Mouse (Mus musculus) stomach, embryonic 14.5 days (tissue): Measurements from ENCODE around the gene Spaca6. TPM values are rescaled to one million over a fixed set of nuclear protein-coding genes. Genes with fewer than 3 reads are reported as not detected.

Experiments
- ATAC-seq: fragments of 200-750 bp; cut with Nextera tagmentation; 2 replicates; pipeline ENCODE4 v1.8.0; 2017; ENCODE audit warnings: low read depth, moderate TSS enrichment; ENCODE audit not compliant: insufficient number of reproducible peaks, insufficient read depth, low FRiP score
- H3K27ac ChIP-seq: fragments of 300-500 bp; sonication (generic); 2 replicates; pipeline ENCODE4 v1.5.1; 2014; ENCODE audit warnings: mild to moderate bottlenecking, low read length, moderate library complexity, mixed read lengths
- H3K27me3 ChIP-seq: fragments of 300-500 bp; sonication (generic); 2 replicates; pipeline ENCODE4 v1.6.1; 2014; ENCODE audit warnings: low read length, control low read depth, mixed read lengths; ENCODE audit not compliant: control insufficient read depth, insufficient read depth
- H3K36me3 ChIP-seq: fragments of 300-500 bp; sonication (generic); 2 replicates; pipeline ENCODE4 v1.6.1; 2014; ENCODE audit warnings: mild to moderate bottlenecking, control low read depth, low read length, moderate library complexity, mixed read lengths; ENCODE audit not compliant: control insufficient read depth, insufficient read depth
- H3K4me1 ChIP-seq: fragments of 300-500 bp; sonication (generic); 2 replicates; pipeline ENCODE4 v1.6.1; 2014; ENCODE audit warnings: low read length, control low read depth, mixed read lengths; ENCODE audit not compliant: control insufficient read depth, insufficient read depth
- H3K4me2 ChIP-seq: fragments of 300-500 bp; sonication (generic); replicated peaks from 2 replicates; pipeline ENCODE4 v1.6.1; 2014; ENCODE audit warnings: low read depth, low read length, control low read depth
- H3K4me3 ChIP-seq: fragments of 300-500 bp; sonication (generic); 2 replicates; pipeline ENCODE4 v1.5.1; 2014; ENCODE audit warnings: low read depth, low read length, control low read depth
- H3K9ac ChIP-seq: fragments of 300-500 bp; sonication (generic); replicated peaks from 2 replicates; pipeline ENCODE4 v1.6.1; 2014; ENCODE audit warnings: low read depth, mild to moderate bottlenecking, control low read depth, low read length, moderate library complexity, mixed read lengths
- H3K9me3 ChIP-seq: fragments of 300-500 bp; sonication (generic); 2 replicates; pipeline ENCODE4 v1.6.1; 2016; ENCODE audit warnings: low read depth, low read length, control low read depth; ENCODE audit not compliant: control insufficient read depth
- WGBS: fragments of 180-500 bp; shearing (Covaris S2); extraction: QIAGEN DNeasy Blood & Tissue Kit; methylation state at CpG from one replicate; pipeline ENCODE4 v1.1.7; 2014; 5-methylcytosine and 5-hydroxymethylcytosine counted together
- polyA plus RNA-seq: library from polyadenylated mRNA; unstranded; fragments of >200 nt; fragmentation: Nextera tagmentation; extraction: Ambion mirVana; gene quantifications from 2 replicates; pipeline ENCODE4 v1.2.1, GENCODE M21; 2014

Gene Spaca6
- polyA plus RNA-seq, 1 experiment from 2014 or later: 40.9 TPM

DNA sequence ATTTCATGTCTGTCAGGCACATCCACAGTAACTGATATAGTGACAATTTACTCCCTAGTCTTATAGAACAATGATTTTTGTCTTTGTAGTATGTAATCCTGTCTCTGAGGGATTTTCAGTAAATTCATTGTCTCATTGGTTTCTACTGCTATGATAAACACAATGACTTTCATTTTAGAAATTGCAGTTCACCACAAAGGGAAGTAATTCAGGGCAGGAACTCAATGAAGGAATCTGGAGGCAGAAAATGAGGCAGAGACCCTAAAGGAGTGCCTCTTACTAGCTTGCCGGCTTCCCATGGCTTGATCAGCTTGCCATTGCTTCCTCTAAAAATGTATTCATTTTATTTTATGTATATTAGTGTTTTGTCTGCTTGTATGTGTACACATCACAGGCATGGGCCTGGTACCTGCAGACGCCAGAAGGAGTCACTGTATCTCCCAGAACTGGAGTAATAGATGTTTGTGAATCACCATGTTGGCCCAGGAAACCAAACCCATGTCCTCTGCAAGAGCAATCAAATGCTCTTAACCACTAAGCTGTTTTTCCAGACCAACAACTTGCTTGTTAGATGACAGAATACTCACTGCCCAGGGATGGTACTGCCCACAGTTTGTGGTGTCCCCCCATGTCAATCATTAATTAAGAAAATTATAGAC lies 44.1 kb downstream of the Spaca6 start:
- no peaks in the 10 kb centered on the region for H3K27me3 ChIP-seq
- no peaks in the 10 kb centered on the region for H3K9me3 ChIP-seq
- H3K4me1 ChIP-seq: no peaks in the 10 kb centered on the region
- H3K36me3 ChIP-seq: no peaks in the 10 kb centered on the region
- ATAC-seq: no peak
- H3K4me3 ChIP-seq: no peak overlapping the region
- no peak overlapping the region for H3K27ac ChIP-seq
- H3K4me2 ChIP-seq: no peak overlapping the region
- WGBS: 85% methylated on average over 2 of the region's 2 CpGs
- H3K9ac ChIP-seq: no peak overlapping the region

DNA sequence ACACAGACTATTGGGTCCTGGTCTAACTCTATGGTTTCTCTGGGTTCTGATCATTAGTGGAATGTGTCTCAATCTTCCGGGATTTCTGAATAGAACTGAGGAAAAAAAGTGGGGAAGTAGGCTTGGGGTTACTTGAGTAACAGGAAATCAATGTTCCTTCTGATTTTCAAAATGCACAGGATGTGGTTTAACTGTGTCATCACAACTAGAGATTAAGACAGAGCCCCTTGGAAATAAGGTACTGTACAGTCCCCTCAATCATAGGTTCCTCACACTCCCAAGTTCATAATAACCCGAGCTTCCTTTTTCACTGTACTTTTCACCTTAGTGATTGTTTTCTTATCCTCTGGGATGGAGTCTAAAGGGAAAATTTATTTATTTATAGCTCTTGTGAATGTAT lies 44.7 kb downstream of the Spaca6 start:
- Histone ChIP-seq H3K36me3 (no peaks in the 10 kb centered on the region), H3K9me3 (no peaks in the 10 kb centered on the region), H3K9ac (no peak overlapping the region), H3K4me3 (no peak overlapping the region), H3K27ac (no peak overlapping the region), H3K27me3 (no peaks in the 10 kb centered on the region), H3K4me2 (no peak overlapping the region), H3K4me1 (no peaks in the 10 kb centered on the region)
- 91% methylated on average over 2 of the region's 2 CpGs for WGBS
- ATAC-seq: no peak

DNA sequence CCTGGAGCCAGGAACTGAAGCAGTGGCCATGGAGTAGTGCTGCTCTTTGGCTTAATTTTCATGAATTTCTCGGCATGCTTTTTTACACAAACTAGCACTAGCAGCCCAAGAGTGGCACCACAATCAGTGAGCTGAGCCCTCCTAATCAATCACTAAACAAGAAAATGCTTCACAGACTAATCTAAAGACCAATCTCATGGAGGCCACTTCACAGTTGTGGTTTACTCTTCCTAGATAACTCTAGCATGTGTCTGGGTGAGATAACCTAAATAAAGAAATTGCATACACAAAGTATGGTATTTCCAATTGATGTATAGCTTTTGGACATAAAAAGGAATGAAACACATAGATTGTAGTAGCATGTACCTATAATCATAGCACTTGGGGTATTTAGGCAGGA lies 52.4 kb downstream of the Spaca6 start:
- Histone ChIP-seq H3K27ac (no peak overlapping the region), H3K4me1 (no peaks in the 10 kb centered on the region), H3K4me3 (no peak overlapping the region), H3K9ac (no peak overlapping the region), H3K27me3 (no peaks in the 10 kb centered on the region), H3K36me3 (no peaks in the 10 kb centered on the region), H3K9me3 (no peaks in the 10 kb centered on the region), H3K4me2 (no peak overlapping the region)
- ATAC-seq: no peak
- WGBS: 85% methylated on average over 1 of the region's 1 CpGs

DNA sequence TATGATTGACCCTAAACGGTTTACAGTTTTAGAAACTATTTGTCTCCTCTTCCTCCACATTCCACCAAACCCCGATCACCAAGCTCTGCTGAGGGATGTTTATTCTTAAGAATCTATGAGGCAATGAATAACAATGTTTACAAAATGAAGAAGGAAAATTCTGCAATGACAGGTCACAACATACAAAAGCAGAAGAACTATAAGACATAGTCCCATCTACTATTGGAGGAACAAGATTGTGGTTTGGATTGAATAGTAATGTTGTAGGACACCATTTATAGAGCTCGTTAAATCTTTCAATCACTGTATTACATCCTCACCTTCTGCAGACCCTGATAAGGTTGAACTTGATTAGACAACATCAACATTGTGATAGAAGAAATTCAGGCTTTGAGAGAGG lies 55.7 kb downstream of the Spaca6 start:
- no peaks in the 10 kb centered on the region for H3K4me1 ChIP-seq
- no peaks in the 10 kb centered on the region for H3K9me3 ChIP-seq
- no peak overlapping the region for H3K4me3 ChIP-seq
- H3K27ac ChIP-seq: no peak overlapping the region
- H3K27me3 ChIP-seq: no peaks in the 10 kb centered on the region
- no peak overlapping the region for H3K4me2 ChIP-seq
- ATAC-seq: no peak
- no peak overlapping the region for H3K9ac ChIP-seq
- 64% methylated on average over 3 of the region's 3 CpGs for WGBS
- H3K36me3 ChIP-seq: no peaks in the 10 kb centered on the region

DNA sequence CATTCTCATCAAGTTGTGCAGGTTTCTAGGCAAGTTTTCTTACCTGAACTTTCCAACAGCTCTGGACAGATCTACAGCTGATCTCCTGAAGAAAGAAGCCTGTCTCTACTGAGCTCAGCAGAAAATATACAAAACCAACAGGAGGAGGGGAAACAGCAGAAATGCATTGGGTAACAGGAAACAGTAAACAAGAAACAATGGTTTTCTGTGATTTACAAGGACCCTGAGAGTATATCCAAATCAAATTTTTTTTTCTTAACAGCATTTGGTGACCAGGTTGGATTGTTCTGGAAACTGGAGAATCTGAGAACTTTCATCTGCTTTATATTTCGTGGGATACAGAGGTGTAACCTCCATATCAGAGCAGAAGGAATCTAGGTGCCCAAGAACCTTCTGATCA lies 56.9 kb downstream of the Spaca6 start, which contains the start of gene Fpr1:
Gene Fpr1 (minus strand): TSS at position 101 of the 400 bp plus-strand sequence.
- no peak within 1 kb of the TSS for H3K9ac ChIP-seq
- no peaks in the 10 kb centered on the region for H3K36me3 ChIP-seq
- H3K4me2 ChIP-seq: no peak within 1 kb of the TSS
- no peaks in the 10 kb centered on the region for H3K9me3 ChIP-seq
- ATAC-seq: no peak
- no peaks in the 10 kb centered on the region for H3K27me3 ChIP-seq
- H3K4me3 ChIP-seq: no peak within 1 kb of the TSS
- H3K4me1 ChIP-seq: no peaks in the 10 kb centered on the region
- 75% methylated on average over 1 of the region's 1 CpGs for WGBS
- H3K27ac ChIP-seq: no peak within 1 kb of the TSS

DNA sequence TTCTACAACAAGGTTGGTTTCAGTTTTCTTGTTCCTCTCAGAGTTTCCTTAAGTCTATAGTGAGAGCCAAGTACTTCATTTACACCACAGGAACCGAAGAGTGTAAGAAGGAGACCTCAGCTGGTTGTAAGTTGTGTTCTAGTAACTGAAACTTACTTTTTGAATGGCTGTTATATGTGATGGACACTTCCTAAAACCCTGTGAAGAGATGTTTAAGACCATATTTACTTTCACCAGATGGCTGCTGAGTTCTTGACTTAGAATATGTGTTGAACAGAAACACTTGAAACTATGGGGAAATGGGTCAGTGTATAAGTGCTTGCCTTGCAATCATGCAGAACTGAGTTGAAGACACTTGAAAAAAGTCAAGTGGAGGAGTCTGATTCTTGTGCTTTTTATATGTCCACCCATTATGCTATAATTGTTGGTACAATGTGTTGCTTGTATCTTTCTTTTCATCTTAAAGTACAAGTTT lies 60.9 kb downstream of the Spaca6 start, which contains the start of the genes Fpr2 and Fpr3:
Gene Fpr2 (plus strand): TSS at position 51 of the 475 bp plus-strand sequence.
Gene Fpr3 (plus strand): TSS at position 79 of the 475 bp plus-strand sequence.
- Histone ChIP-seq H3K27me3 (no peaks in the 10 kb centered on the region), H3K27ac (no peak within 1 kb of the TSS), H3K36me3 (no peaks in the 10 kb centered on the region), H3K4me2 (no peak within 1 kb of the TSS), H3K4me3 (no peak within 1 kb of the TSS), H3K9ac (no peak within 1 kb of the TSS), H3K4me1 (no peaks in the 10 kb centered on the region), H3K9me3 (no peaks in the 10 kb centered on the region)
- WGBS: 51% methylated on average over 1 of the region's 1 CpGs
- no peak for ATAC-seq

DNA sequence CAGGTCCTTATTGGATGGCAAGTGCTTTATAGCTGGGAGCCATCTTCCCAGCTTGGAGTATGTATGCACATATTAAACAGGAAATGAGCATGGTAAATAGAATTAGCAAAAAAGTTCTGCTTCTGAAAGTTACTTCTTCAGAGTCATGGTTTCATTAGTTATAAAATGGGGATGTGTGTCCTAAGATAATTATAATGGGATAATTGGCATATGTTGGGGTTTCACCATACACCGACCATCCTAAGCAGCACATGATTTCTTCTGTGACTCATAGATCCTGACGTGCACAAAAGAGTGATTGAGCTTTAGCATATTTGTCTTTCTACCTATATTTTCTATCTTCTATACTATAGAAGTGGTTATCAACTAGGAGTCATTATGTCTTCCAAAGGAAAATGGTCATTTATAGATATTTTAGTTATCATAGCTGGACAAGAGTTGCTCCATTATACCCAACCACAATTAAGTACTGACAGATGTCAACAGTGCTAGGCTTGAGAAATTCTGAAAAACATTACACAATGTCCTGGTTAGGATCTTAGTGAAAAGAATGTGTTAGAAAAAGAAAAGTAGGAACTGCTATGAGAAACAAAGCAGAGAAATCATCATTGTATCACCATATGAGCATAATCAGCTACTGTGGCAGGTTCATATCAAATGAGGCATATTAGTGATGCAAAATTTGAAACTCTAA lies 62.9 kb downstream of the Spaca6 start:
- Histone ChIP-seq H3K9ac (no peak overlapping the region), H3K27me3 (no peaks in the 10 kb centered on the region), H3K36me3 (no peaks in the 10 kb centered on the region), H3K4me2 (no peak overlapping the region), H3K4me3 (no peak overlapping the region), H3K9me3 (no peaks in the 10 kb centered on the region), H3K4me1 (no peaks in the 10 kb centered on the region), H3K27ac (no peak overlapping the region)
- ATAC-seq: no peak
- 78% methylated on average over 2 of the region's 2 CpGs for WGBS
